Mouse (Mus musculus): ENCODE measurements around the gene Slc1a4.

DNA sequence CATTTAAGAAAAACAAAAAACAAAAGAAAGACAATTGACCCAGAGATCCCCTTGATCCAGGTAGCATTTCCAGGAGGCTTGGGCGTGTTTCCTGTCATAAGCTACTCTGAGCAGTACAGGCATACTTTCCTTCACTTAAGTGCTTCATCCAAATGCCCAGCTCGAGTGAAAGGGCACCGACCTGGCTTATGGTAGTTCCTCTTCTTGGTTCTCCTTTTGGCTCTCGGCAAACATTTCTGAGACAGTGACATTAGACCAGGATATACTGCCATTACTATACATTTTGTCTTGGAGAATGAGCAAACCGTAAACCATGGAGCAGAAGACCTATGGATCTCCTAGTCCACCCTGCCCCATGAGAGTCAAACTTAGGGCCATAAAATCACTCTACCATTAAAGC is 2.8 kb downstream of the Slc1a4 start:
- TF ChIP-seq CTCF (IDR thresholded peaks at IDR 0.05; ENCODE audit: low read depth, low read length) (no peak), POLR2A (IDR thresholded peaks at IDR 0.05; ENCODE audit: extremely low read depth, insufficient read depth, low read length) (no peak)
